Mouse (Mus musculus): ENCODE measurements around the gene Abca4. TPM values are rescaled to one million over a fixed set of nuclear protein-coding genes. Genes with fewer than 3 reads are reported as not detected.
"Not testable (repeated sequence)": the region's sequence is repeated elsewhere in the genome, so short reads cannot be mapped to it uniquely, and the experiment has no call there.

The Abca4 gene
- polyA plus RNA-seq, 1 experiment, result 0.38 TPM

GRCm38 (mm10) chr3:122073595-122073994 lies 29.4 kb downstream of the Abca4 start:
- no peak for TF ChIP-seq CTCF (IDR thresholded peaks at IDR 0.05; ENCODE audit: control insufficient read depth, insufficient read depth, insufficient replicate concordance, low read depth, low read length)
- no peak for TF ChIP-seq POLR2A (IDR thresholded peaks at IDR 0.05; ENCODE audit: control insufficient read depth, low read depth, low read length)

DNA sequence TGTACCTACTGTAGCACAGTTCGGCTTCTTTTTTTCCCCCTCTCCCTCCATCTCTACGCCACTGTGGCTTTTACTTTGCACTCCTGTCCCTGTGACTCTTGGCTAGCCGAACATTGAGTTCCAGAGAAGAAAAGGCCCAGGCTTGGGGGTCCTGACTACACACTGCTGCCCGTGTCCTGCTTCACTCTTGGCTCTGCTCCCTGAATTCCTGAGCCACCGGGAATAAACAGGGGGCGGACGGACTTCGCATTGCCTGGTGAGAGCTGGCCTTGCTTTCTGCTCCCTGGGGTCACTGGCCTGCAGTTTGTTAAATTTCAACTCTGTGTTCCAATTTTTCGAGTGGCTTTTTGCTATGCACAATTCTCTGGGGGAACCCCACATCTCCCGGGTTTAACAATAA lies 30.1 kb downstream of the Abca4 start:
- TF ChIP-seq CTCF (IDR thresholded peaks at IDR 0.05; ENCODE audit: control insufficient read depth, insufficient read depth, insufficient replicate concordance, low read depth, low read length) (no peak), POLR2A (IDR thresholded peaks at IDR 0.05; ENCODE audit: control insufficient read depth, low read depth, low read length) (no peak)
- Histone ChIP-seq H3K36me3 (ENCODE audit: control insufficient read depth, insufficient read depth, low read length) (no peaks in the 10 kb centered on the region), H3K27ac (ENCODE audit: control insufficient read depth, insufficient read depth, low read depth, low read length) (no peak overlapping the region), H3K27me3 (ENCODE audit: control insufficient read depth, insufficient read depth, low read length) (no peaks in the 10 kb centered on the region), H3K4me1 (ENCODE audit: control insufficient read depth, insufficient read depth, low read length) (peaks cover 3% of the 10 kb centered on the region), H3K4me3 (ENCODE audit: control insufficient read depth, low read depth, low read length) (no peak overlapping the region)

More at GRCm38 (mm10) chr3:122073595-122073994, 29.4 kb downstream of the Abca4 start:
- Histone ChIP-seq H3K36me3 (ENCODE audit: control insufficient read depth, insufficient read depth, low read length) (no peaks in the 10 kb centered on the region), H3K27ac (ENCODE audit: control insufficient read depth, insufficient read depth, low read depth, low read length) (no peak overlapping the region), H3K4me1 (ENCODE audit: control insufficient read depth, insufficient read depth, low read length) (peaks cover 3% of the 10 kb centered on the region), H3K4me3 (ENCODE audit: control insufficient read depth, low read depth, low read length) (no peak overlapping the region), H3K27me3 (ENCODE audit: control insufficient read depth, insufficient read depth, low read length) (no peaks in the 10 kb centered on the region)

GRCm38 (mm10) chr3:122078141-122078540 lies 33.9 kb downstream of the Abca4 start:
- H3K27ac ChIP-seq (ENCODE audit: control insufficient read depth, insufficient read depth, low read depth, low read length), result no peak overlapping the region
- no peaks in the 10 kb centered on the region for H3K27me3 ChIP-seq (ENCODE audit: control insufficient read depth, insufficient read depth, low read length)
- no peak overlapping the region for H3K4me3 ChIP-seq (ENCODE audit: control insufficient read depth, low read depth, low read length)
- H3K36me3 ChIP-seq (ENCODE audit: control insufficient read depth, insufficient read depth, low read length), result no peaks in the 10 kb centered on the region
- peaks cover 3% of the 10 kb centered on the region for H3K4me1 ChIP-seq (ENCODE audit: control insufficient read depth, insufficient read depth, low read length)
- TF ChIP-seq CTCF (IDR thresholded peaks at IDR 0.05; ENCODE audit: control insufficient read depth, insufficient read depth, insufficient replicate concordance, low read depth, low read length) (no peak), POLR2A (IDR thresholded peaks at IDR 0.05; ENCODE audit: control insufficient read depth, low read depth, low read length) (no peak)

GRCm38 (mm10) chr3:122079172-122079571 lies 34.9 kb downstream of the Abca4 start:
- H3K4me3 ChIP-seq (ENCODE audit: control insufficient read depth, low read depth, low read length), result no peak overlapping the region
- H3K27ac ChIP-seq (ENCODE audit: control insufficient read depth, insufficient read depth, low read depth, low read length), result no peak overlapping the region
- H3K27me3 ChIP-seq (ENCODE audit: control insufficient read depth, insufficient read depth, low read length), result no peaks in the 10 kb centered on the region
- no peak for TF ChIP-seq CTCF (IDR thresholded peaks at IDR 0.05; ENCODE audit: control insufficient read depth, insufficient read depth, insufficient replicate concordance, low read depth, low read length)
- TF ChIP-seq POLR2A (IDR thresholded peaks at IDR 0.05; ENCODE audit: control insufficient read depth, low read depth, low read length), result no peak
- peaks cover 3% of the 10 kb centered on the region for H3K4me1 ChIP-seq (ENCODE audit: control insufficient read depth, insufficient read depth, low read length)
- no peaks in the 10 kb centered on the region for H3K36me3 ChIP-seq (ENCODE audit: control insufficient read depth, insufficient read depth, low read length)

- H3K27me3 ChIP-seq (ENCODE audit: control insufficient read depth, insufficient read depth, low read length); H3K36me3 ChIP-seq (ENCODE audit: control insufficient read depth, insufficient read depth, low read length); H3K27ac ChIP-seq (ENCODE audit: control insufficient read depth, insufficient read depth, low read depth, low read length); H3K4me1 ChIP-seq (ENCODE audit: control insufficient read depth, insufficient read depth, low read length); H3K4me3 ChIP-seq (ENCODE audit: control insufficient read depth, low read depth, low read length): not testable (repeated sequence)
Measured at GRCm38 (mm10) chr3:122081634-122082033, 37.4 kb downstream of the Abca4 start.

DNA sequence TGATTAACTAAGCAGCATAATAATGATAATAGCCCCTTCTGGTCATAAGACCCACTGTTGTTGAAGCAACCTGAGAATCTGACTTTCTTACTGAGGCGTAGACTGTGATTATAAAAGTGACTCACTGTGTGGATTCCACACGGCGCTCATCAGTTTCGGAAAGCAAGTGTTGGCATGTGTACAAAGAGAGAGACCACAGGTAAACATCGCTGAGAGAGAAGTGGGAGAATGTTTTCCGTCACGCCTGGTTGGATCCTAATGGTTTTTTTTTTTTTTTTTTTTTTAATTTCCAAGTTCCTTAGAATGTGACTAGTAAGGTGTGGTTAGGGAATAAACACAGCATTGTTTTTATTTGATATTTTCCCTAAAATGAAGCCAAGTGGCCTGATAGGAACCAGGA lies 38.1 kb downstream of the Abca4 start:
- Histone ChIP-seq H3K27me3 (ENCODE audit: control insufficient read depth, insufficient read depth, low read length) (no peaks in the 10 kb centered on the region), H3K4me1 (ENCODE audit: control insufficient read depth, insufficient read depth, low read length) (peaks cover 3% of the 10 kb centered on the region), H3K4me3 (ENCODE audit: control insufficient read depth, low read depth, low read length) (no peak overlapping the region), H3K36me3 (ENCODE audit: control insufficient read depth, insufficient read depth, low read length) (no peaks in the 10 kb centered on the region), H3K27ac (ENCODE audit: control insufficient read depth, insufficient read depth, low read depth, low read length) (no peak overlapping the region)
- TF ChIP-seq CTCF (IDR thresholded peaks at IDR 0.05; ENCODE audit: control insufficient read depth, insufficient read depth, insufficient replicate concordance, low read depth, low read length), result no peak
- no peak for TF ChIP-seq POLR2A (IDR thresholded peaks at IDR 0.05; ENCODE audit: control insufficient read depth, low read depth, low read length)

DNA sequence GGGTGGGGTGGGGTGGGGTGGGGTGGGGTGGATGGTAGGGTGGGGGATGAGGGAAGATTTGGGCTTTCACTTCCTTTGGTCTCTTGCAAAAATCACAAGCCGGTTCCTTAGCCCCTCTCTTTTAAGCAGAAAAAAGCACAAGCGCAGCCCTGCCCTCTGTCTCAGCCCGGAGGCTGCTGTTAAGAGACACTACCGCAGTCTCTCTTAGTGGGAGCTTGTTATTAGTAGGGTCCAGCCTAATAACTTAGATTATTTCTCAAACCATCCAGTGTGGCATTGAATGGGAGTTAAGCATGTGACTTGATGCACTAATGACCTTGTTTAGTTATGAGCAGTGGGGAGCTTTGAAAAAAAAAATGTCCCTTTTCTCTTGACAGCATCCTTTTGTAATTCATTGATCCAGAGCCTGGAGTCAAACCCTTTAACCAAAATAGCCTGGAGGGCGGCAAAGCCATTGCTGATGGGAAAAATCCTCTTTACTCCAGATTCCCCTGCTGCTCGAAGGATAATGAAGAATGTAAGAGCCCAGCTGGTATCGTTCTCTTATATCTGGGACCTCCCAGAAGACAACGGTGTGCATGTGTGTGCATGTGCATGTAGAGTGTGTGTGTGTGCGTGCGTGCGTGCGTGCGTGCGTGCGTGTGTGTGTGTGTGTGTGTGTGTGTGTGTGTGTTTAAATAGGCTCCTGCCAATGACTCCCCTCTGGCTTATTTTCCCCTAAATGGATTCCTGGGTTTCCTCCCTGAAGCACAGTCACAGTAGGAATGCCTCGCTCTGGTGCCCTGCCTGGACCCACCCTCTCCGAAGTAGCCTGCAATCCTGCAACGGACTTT lies 41.1 kb downstream of the Abca4 start:
- Histone ChIP-seq H3K27ac (ENCODE audit: control insufficient read depth, insufficient read depth, low read depth, low read length) (no peak overlapping the region), H3K4me1 (ENCODE audit: control insufficient read depth, insufficient read depth, low read length) (no peaks in the 10 kb centered on the region), H3K4me3 (ENCODE audit: control insufficient read depth, low read depth, low read length) (no peak overlapping the region), H3K36me3 (ENCODE audit: control insufficient read depth, insufficient read depth, low read length) (no peaks in the 10 kb centered on the region), H3K27me3 (ENCODE audit: control insufficient read depth, insufficient read depth, low read length) (no peaks in the 10 kb centered on the region)
- no peak for TF ChIP-seq CTCF (IDR thresholded peaks at IDR 0.05; ENCODE audit: control insufficient read depth, insufficient read depth, insufficient replicate concordance, low read depth, low read length)
- no peak for TF ChIP-seq POLR2A (IDR thresholded peaks at IDR 0.05; ENCODE audit: control insufficient read depth, low read depth, low read length)
